Mouse (Mus musculus) MN1 (cell line): ENCODE results near the gene Zcchc2.

Experiments
- DNase-seq: peaks from one replicate; pipeline ENCODE4 v3.0.0-alpha.2; 2016; ENCODE audit warnings: low spot score

The Zcchc2 gene

DNA sequence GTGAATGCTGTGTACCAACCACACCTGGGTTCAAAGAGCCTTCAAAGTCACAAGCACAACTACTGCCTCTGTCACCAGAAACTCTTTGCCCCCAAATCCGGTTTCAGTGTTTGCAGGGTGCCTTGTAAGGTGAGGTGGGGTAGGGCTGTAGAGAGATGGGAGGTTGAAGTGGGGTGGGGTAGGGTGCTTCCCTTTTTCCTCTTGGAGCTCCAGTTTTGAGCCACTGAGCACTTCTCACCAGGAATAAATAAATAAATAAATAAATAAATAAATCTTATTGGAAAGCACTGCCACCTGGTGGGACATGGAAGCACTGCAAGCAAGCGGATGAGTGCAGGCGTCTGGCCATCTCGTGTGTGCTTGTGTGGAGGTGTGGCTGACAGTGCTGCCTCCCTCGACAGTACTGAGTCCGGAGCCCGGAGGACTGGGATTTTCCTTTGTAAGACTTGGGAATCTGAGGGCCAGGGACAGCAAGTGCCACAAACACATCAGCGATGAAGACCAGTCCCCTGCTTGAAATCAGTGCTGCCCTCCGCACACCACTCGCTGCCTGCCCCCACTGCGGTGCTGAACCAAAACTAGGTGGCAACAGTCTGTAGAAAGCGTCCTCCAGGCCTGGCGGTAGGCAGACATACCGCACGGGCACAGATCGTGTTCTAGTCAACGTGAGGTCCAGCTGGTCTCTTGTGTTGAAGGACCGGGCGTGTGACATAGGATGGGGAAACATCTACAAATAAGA, 46.8 kb downstream of the Zcchc2 start:
- DNase-seq = peak; percentile 81

DNA sequence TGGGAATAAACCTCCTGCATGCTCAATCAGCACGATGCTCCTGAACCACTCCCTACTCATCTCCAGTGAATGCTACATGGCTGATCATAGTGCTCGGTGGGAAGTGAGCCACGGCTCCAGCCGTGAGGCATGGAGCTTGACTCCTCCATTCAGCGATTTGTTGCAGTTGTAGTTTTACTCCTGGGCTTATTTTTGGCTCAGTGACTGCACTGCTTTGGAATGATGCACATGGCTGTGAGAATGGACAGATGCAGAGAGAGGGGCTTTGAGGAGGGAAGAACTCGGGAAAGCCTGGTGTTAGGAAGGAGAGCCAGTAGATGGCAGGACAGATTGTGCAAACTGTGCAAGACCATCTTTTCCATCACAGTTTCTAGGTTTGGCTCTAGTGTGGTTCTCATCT, 49.1 kb downstream of the Zcchc2 start:
- no peak for DNase-seq

DNA sequence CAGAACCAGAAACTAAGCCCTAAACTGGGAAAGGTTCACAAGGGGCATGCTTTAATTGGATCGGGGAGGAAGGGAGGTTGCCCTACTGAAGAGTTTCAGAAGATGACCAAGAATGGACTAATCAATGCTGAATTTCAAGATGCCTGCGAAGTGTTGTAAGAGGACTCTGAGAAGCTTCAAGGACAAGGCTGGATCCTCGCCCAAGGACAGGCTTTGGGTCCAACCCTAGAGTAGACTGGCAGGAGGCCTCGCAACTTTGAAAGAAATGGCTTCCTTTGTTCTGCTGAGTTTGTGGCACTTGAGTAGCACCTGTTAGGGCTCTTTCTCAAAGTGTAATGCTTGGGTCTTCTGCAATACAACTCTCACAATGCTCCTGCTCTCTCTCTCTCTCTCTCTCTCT, 50.1 kb downstream of the Zcchc2 start:
- no peak for DNase-seq

DNA sequence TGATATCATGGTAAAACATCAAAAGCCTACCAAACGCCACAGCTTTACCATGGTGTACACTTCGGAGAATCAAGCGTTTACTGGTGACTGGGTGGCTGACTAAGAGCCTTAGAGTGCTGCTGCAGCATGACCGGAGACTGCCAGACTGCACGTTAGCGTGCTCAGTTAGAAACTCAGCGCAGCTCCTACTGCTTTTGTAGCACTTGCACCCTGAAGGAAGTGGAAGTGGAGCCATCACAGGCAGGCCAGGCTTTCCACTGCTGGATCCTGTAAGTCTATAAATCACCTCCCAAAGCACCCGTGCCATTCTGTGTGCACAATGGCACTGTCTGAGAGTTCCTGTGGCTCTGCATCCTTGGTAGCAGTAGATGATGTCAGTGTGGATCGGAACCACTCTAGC, 52.0 kb downstream of the Zcchc2 start:
- DNase-seq = no peak

DNA sequence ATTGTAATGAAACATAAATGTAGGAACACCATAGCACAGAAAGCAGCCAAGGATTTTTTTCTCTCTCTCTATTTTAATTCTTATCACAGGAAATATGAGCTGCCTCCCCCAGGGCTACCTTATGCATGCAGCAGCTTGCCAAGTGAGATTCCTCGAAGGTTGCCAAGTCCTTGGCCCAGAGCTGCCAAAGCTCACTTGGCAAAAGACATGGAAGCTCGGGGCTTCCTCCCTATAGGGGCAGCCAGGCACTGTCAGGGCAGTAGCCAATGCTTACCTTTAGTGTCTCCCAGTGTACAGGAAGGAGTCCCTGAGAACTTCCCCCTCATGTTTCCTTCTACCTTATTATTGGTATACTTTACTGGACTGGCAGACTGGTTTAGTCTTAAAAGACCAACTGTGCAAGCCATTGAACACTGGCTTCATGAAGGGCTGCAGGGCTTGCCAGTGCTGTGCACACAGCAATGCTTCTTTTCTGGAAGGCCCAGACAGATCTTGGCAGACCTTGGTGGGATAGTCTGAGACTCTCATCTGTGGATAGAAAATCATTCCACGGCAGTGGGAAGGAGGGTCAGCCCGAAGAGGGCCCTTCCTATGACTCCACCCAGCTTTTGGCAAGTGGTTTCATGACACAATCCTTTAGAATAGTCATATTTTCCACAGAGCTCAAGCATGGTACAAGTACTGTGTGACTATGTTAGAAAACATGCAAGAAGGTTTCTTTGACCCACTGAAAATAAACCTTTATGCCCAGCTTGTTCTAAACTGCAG, 53.0 kb downstream of the Zcchc2 start:
- DNase-seq = no peak

DNA sequence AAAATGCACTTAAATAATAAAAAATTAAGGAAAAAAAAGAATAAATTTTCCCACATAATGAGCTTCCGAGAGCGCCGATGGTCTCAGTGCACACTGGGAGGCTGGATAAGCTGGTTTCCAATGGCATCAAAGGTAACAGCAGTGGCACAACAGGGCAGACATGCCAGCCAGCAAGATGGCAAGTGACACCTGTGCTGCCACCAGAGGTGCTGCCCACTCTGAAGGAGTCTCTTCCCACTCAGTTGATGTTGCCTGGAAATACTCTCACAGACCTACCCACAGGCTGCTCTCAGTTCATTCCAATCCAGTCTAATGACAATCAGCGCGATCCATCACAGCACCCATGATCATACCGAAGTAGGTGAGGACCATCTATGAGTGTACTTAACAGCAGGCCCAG, 58.8 kb downstream of the Zcchc2 start:
- DNase-seq = no peak

DNA sequence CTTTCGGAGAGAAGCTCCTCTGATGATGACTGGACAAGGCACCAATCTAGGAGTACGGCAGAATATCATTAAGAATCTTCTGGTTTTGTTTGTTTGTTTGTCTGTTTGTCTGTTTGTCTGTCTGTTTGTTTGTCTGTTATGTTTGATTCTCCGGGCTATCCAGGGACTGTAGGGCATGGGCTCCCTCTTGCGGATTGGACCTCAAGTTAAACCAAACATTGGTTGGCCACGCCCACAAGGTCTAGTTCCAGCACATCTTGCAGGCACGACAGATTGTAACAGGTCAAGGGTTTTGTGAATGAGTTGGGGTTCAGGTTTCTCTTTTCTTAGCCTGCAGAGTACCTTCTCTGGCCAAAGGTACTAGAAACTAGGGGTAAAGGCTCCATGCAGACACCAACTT, 64.8 kb downstream of the Zcchc2 start:
- DNase-seq = no peak

DNA sequence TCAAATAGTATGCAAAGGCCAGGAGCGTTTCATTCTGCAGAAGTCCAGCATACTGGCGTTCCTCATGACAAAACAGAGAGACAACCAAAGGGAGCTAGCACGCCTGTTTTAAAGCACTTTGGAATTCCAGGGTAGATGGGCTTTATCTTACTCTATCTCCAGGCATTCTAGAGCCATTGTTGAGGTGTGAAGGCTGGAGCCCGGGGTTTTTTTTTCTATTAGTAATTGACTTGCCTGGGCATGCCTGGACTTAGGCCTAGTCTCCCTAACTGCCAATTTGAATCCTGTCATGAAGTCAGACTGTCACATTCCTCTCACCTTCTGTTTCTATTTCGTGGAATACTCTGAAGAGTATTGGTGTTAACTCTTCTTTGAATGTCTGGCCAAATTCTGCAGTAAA, 68.1 kb downstream of the Zcchc2 start:
- no peak for DNase-seq

DNA sequence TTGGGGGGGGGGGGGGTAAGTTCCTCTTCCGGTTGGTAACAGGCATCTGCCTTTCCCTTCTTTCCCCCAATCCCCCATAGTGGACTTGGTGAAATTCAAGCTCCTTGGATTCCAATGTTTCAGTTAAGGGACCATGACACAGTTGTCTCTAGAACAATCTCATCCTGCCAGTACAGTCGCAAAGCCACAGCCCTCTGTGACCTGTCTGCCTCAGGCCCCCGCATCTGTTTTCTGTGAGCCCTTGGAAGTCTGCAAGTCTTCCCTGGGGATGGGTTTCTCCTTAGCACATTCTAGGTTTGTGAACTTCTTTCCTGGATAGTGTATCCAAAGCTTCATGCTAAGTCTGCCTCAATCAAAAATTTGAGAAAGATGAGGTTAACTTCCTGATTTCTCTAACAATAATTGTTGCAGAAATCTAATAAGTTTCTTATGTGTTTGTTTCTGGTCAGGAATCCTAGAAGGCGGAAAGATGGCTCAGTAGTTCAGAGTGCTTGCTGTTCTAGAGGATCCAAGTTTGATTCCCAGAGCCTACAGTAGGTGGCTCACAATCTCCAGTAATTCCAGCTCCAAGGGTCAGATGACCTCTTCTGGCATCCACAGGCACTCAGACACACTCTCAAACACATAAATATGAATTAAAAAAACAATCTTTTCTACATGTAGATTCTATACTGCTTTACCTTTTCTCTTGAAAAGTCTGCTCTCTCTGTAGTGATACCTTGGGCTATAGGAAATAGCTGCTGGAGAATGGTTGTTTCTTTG, 69.5 kb downstream of the Zcchc2 start:
- no peak for DNase-seq

DNA sequence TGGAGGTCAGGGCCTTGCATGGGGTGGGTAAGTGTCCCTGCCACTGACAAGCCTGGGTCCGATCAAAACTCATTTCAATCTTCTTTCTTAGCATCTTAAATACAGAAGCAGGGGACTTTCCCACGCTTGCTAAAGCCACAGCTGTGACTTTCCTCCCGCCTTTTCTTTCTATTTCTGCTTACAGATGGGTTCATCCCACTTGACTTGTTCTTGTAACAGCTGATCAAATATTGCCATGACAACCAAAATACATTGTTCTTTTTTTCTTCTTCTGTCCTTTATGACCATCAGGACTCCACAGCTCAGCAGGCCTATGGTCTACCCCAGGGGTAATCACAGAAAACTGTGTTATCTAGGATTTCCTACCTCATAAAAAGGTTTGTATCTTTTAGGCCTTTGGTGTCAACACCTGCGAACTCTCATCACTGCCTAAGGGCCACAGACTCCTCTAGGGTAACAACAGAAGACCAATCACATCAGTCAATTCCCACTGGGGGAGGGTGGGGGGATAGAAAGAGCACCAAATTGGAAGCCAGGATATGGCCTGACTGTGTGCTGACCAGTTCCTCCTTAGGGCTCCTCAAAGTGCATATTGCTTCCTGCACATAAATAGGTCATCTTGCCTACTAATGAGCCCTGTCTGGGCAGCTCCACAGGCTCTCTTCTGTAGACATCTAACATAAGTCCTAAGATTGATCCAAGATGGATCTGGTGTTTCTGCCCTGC, 71.1 kb downstream of the Zcchc2 start:
- no peak for DNase-seq

DNA sequence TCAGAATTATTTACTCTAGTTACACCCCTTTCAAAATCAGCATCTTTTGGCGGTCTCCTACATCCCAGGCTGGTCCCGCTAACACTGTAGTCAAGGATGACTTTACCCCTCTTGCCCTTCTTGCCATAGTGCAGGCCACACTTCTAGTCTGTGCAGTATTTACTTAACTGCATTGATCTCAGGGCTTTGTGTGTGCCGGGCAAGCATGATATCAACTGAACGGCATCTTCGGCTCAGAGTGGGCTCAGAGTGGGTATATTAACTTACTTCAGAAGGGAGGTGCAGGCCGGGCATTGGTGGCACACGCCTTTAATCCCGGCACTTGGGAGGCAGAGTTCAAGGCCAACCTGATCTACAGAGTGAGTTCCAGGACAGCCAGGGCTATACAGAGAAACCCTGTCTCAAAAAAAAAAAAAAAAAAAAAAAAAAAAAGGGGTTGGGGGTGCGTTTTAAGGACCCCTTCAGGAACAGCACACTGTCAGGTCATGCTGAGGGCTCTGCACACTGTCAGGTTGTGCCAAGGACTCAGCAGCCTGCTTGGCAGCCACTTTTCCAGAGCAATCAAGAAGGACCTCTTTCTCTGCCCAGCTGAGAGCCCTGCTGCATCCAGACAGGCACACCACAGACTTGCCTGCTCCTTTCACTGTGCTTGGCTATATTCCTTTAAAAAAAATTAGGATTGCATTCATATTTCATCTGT, 72.8 kb downstream of the Zcchc2 start:
- DNase-seq = no peak

DNA sequence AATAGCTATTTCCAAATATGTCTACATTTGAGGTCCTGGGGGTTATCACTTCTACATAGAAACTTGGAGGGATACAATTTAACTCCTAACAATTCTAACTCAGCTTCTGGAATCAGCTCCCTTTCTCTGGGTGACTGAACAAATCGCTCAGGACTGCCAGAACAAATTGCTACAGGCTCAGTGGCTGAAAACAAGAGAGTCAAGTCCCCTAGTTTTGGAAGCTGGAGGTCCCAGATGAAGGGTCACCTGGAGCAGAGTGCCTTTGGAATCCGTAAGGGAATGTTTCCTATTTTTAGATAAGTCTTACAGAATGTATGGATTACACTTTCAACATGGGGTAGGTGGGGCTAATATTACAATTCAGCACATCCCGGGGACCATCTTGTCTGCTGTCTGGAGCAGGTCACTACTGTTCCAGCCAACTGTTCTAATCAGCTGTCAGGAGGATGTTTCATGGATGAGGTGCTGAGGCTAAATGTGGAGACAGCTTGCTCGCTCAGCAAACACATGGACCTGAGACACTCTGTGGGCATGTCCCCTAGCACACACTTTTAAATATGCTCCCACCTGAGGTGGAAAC, 73.5 kb downstream of the Zcchc2 start:
- no peak for DNase-seq

DNA sequence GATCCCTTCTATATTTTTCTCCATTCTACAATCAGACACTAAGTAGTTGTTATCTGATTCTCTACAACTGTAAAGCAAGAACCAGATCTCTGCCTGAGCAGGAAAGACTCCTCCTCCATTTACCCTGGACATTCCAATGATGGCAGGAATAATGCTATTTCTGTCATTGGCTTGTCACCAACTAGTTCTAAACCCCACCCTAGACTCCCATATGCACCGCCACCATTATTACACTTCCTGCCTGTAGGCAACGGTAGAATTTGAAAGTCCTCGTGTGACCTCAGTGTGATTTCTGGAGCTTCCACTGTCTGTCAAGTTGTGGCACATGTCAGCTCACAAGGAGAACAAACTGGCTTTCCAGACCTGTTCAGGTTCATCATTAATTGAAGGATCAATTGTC, 74.1 kb downstream of the Zcchc2 start:
- no peak for DNase-seq

DNA sequence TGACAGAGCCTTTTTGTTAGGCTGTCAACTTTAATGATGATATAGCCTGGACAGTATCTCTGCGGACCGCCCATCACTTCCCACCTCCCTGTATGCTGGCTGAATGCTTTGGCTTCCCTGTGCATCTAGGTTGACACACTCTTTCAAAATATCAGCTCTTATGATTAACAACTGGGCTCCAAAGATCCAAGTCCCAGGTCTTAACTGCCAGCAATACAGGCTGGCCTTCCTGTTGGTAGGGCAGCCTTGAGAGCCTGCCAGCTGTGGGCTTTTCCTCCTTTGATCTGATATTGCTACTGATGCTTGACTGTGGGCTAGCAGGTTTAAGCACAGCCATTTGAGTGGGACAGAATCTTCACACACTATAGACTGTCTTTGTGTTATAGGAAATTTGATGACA, 74.5 kb downstream of the Zcchc2 start:
- no peak for DNase-seq

DNA sequence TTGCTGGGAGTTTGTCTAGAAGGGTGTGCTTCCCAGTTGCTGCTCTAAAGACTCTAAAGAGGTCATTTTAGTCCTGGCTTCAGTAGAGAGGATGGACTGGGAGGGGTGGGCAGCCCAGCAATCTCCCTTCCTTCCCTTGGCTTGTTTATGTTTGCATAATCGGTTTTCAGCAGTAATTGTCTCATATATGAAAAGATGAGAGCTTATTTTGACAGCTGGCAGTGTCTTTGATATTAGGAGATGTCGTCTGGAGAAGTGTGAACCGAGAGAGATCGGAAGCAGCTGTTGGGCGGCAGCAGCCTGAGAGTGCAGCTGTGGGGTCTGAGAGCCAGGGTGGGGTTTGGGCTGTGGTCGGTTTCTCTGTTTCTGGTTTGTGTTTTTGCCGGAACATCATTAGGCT, 75.5 kb downstream of the Zcchc2 start:
- DNase-seq = no peak

DNA sequence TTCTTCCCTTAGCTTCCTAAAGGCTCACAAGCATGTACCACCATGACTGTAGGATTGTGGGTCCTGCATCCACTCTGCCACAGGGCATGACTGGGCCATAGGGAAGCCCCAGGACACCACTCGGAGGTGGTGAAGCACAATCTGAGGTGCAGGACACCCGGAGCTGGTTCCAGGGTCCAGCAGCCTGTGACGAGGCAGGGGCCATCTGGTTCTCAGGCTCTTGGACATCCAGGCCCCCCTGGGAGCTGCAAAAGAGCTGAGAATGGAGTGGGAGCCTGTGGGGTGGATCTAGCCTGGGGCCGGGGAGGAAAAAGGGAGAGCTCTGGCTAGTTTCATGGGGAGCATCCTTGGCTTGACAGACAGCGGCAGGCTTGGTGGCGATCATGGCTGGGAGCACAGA, 77.1 kb downstream of the Zcchc2 start:
- DNase-seq = no peak

DNA sequence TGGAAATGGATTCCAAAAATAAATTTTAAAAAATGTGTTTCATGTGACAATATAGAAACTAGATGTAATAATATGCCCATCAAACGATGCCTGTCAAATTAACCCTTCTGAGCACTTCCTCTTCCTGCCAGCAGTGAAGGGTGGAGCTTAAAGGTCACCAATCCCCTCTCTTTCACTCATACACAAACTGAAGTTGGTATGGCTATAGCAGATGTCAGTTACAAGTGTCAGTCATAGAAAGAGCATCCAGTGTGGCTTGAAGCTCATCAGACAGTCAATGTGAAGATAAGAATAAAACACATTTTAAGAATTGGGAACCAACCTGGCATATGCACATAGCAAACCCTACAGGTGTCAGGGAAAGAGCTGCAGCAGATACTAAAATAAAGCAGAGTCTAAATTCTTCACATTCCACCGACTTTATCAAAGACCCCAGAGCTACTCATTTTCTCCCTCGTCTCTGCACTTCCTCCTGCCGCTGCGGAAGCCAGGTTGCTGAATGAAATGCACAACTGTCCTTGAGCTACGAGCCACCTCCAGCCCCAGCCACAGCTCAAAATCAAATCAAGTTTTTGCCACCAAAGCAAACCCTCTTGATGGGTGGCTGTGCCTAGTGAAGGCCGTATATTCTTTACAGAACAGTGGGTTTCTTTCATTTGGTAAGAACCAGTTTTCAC, 79.8 kb downstream of the Zcchc2 start:
- no peak for DNase-seq

DNA sequence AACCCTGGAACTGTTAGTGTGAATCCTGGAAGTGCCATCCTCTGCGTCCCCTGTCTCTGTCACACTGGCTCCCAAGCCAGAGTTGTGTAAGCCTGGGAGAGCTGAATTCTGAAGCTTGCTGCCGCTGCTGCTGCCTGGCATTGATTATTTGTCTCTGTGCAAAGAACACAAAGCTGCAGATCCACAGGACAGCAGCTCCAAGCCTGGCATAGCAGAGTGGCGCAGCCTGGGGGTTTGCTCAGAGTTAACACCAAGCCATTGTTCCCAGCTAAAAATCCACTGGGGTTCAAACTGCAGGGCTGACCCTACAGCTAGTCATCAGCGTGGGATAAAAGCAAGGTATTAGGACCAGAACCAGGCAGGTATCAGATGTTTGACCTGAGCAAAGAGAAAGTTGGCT, 80.6 kb downstream of the Zcchc2 start:
- no peak for DNase-seq

DNA sequence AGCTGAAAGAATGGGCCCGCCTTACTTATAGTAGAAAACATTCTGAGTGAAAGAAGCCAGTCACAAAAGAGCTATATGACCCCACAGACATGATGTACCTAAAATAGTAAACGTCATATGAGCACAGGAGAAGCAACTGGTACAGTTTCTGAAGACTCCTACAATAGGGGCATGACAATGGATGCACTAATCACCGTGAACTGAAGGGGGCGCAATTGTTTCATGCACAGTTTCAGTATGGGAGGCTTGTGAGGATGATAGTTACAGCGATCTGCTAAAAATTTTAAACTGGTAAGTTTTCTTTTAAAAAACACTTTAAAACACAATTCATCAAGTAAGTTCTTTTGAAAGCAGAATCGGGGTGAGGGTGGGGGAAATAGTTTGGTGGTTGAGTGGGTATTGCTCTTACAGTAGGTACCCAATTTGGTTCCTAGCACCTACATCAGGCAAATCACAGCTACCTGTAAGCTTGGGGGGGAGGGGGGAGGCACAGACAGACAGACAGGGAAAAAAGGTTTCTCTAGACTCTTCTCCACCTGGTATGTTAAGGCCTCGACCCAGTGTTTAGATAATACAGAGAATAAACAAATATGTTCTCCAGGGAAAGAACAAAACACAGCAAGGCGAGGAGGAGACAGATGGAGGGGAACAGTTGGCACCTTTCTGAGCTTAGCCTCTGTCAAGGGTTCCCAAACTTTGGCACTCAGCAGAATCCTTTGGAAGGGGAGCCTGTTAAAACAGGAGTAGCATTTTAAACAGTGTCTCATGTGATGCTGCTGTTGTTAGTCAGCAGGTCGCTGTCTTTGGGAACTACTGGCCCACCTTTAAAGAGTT, 81.2 kb downstream of the Zcchc2 start:
- DNase-seq = peak; percentile 66

DNA sequence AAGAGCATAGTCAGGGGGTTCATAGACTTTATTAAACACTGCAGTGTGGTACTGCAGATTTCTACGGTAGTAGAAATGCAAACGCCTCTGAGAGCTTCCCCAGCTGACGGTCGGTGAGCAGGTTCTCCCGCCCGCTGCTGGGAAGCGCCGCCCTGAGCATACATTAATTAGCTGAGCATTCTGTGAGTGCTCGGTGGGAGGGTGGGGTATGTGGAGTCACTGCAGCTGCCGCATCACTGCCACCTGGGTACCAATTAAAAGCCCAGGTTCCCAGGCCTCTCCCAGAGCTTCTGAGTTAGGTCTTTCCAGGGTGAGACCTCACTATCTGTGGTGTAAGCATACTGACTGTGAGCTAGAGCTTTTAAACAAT, 81.8 kb downstream of the Zcchc2 start:
- DNase-seq = no peak
